Mouse (Mus musculus) heart, postnatal 0 days (tissue): ENCODE measurements around the gene Prss54.

Experiments used
- CTCF ChIP-seq: IDR thresholded peaks from 2 replicates; pipeline ENCODE4 v1.5.1; 2016; ENCODE audit warnings: antibody characterized with exemption, control low read depth, low read depth
- EP300 ChIP-seq: IDR thresholded peaks from 2 replicates; pipeline ENCODE4 v1.6.1; 2016; ENCODE audit warnings: antibody characterized with exemption, low read depth

- TF ChIP-seq CTCF (no peak), EP300 (no peak)
Measured at GRCm38 (mm10) chr8:95551577-95551976, 24.6 kb downstream of the Prss54 start.
